15 mouse cellular contexts compared by ENCODE assay signal in genomic region chr6:54460172-54460914, GRCm38 (mm10). TPM values are rescaled to one million over a fixed set of nuclear protein-coding genes. Genes with fewer than 3 reads are reported as not detected.
DNase-seq lines count a peak whose midpoint lies in the region; ATAC-seq and TF ChIP-seq lines count a peak whose summit lies in the region.
"Had no signal": no experiment of that assay in that cellular context is flagged by ENCODE, and none has a peak within 500 bp of the region (broad histone marks: within the 10 kb centered on the region; RNA-seq: fewer than 3 reads in every experiment).

No protein-coding gene starts in this region.

- peak; percentile 42; the same call in 1 of the 2 replicates for ATAC-seq in forebrain, embryonic 13.5 days
- no peak for ATAC-seq in forebrain, embryonic 15.5 days (replicated peaks)
- ATAC-seq in heart, postnatal 0 days (ENCODE audit: insufficient read depth, low read depth) = no peak
- ATAC-seq: intestine, embryonic 16.5 days had no signal

- no peak overlapping the region for H3K9ac ChIP-seq in forebrain, embryonic 13.5 days
- H3K9ac ChIP-seq in forebrain, embryonic 15.5 days (replicated peaks) = no peak overlapping the region
- H3K9ac ChIP-seq in heart, postnatal 0 days (replicated peaks; ENCODE audit: low read depth, low read length) = no peak overlapping the region
- H3K9ac ChIP-seq: liver, embryonic 14.5 days; neural tube, embryonic 13.5 days; stomach, embryonic 15.5 days had no signal

- TF ChIP-seq EP300 in heart, postnatal 0 days (IDR thresholded peaks at IDR 0.05; ENCODE audit: low read depth) = 0 out of 2 replicates have a peak, but pooled peaks have one; percentile 35

- no peak overlapping the region for H3K4me3 ChIP-seq in forebrain, embryonic 13.5 days
- H3K4me3 ChIP-seq in forebrain, embryonic 15.5 days = no peak overlapping the region
- no peak overlapping the region for H3K4me3 ChIP-seq in layer of hippocampus, adult 2 months
- no peak overlapping the region for H3K4me3 ChIP-seq in heart, postnatal 0 days (ENCODE audit: low read depth, low read length)
- H3K4me3 ChIP-seq: neural tube, embryonic 13.5 days; stomach, embryonic 15.5 days had no signal

- peaks cover 17% of the 10 kb centered on the region; the same call in 1 of the 2 replicates for H3K27me3 ChIP-seq in forebrain, embryonic 13.5 days
- peaks cover 7% of the 10 kb centered on the region; the same call in 1 of the 2 replicates for H3K27me3 ChIP-seq in forebrain, embryonic 15.5 days
- no peaks in the 10 kb centered on the region for H3K27me3 ChIP-seq in heart, postnatal 0 days (ENCODE audit: control insufficient read depth, insufficient read depth, low read length)
- H3K27me3 ChIP-seq: neural tube, embryonic 13.5 days; stomach, embryonic 15.5 days had no signal

- WGBS in forebrain, embryonic 13.5 days = 66% methylated on average over 6 of the region's 6 CpGs
- 65% methylated on average over 6 of the region's 6 CpGs for WGBS in forebrain, embryonic 15.5 days
- 63% methylated on average over 6 of the region's 6 CpGs for WGBS in heart, postnatal 0 days

- no peak overlapping the region for H3K4me2 ChIP-seq in forebrain, embryonic 13.5 days
- H3K4me2 ChIP-seq in forebrain, embryonic 15.5 days (replicated peaks) = no peak overlapping the region
- H3K4me2 ChIP-seq in heart, postnatal 0 days (ENCODE audit: low read depth, low read length) = no peak overlapping the region
- H3K4me2 ChIP-seq: neural tube, embryonic 13.5 days; stomach, embryonic 15.5 days had no signal

- peaks cover 42% of the 10 kb centered on the region for H3K4me1 ChIP-seq in forebrain, embryonic 13.5 days
- H3K4me1 ChIP-seq in forebrain, embryonic 15.5 days = peaks cover 34% of the 10 kb centered on the region
- H3K4me1 ChIP-seq in heart, postnatal 0 days (ENCODE audit: control insufficient read depth, insufficient read depth) = peaks cover 36% of the 10 kb centered on the region
- H3K4me1 ChIP-seq: stomach, embryonic 15.5 days had no signal

- H3K27ac ChIP-seq in forebrain, embryonic 13.5 days = no peak overlapping the region
- no peak overlapping the region for H3K27ac ChIP-seq in forebrain, embryonic 15.5 days (replicated peaks)
- H3K27ac ChIP-seq in layer of hippocampus, adult 2 months = peak overlapping the region; percentile 74
- H3K27ac ChIP-seq in heart, postnatal 0 days (ENCODE audit: low read depth) = peak overlapping the region; percentile 72
- H3K27ac ChIP-seq: liver, embryonic 14.5 days; neural tube, embryonic 13.5 days; stomach, embryonic 15.5 days had no signal

- no peaks in the 10 kb centered on the region for H3K9me3 ChIP-seq in forebrain, embryonic 13.5 days (replicated peaks)
- H3K9me3 ChIP-seq in forebrain, embryonic 15.5 days = no peaks in the 10 kb centered on the region
- no peaks in the 10 kb centered on the region for H3K9me3 ChIP-seq in heart, postnatal 0 days (replicated peaks; ENCODE audit: control insufficient read depth, low read length)
- H3K9me3 ChIP-seq: neural tube, embryonic 13.5 days; stomach, embryonic 15.5 days had no signal

- no peak for TF ChIP-seq CTCF in layer of hippocampus, adult 2 months (conservative IDR thresholded peaks at IDR 0.05)
- no peak for TF ChIP-seq CTCF in heart, postnatal 0 days (IDR thresholded peaks at IDR 0.05; ENCODE audit: low read depth)

- DNase-seq in layer of hippocampus, adult 2 months (ENCODE audit: low spot score in 2 of 2) = no peak
- no peak for DNase-seq in layer of hippocampus, postnatal 10 days (ENCODE audit: low spot score in 2 of 2)
- peak; percentile 50 to 54 for DNase-seq in cerebellum, adult 18-20 months
- no peak for DNase-seq in heart, postnatal 0 days (ENCODE audit: low spot score)
- DNase-seq in neural tube, embryonic 10.5 days (ENCODE audit: extremely low spot score, low spot score) = no peak
- DNase-seq: midbrain, embryonic 14.5 days; thymus, postnatal 36 days had no signal

- H3K36me3 ChIP-seq in forebrain, embryonic 13.5 days (ENCODE audit: poor library complexity, severe bottlenecking) = no peaks in the 10 kb centered on the region
- no peaks in the 10 kb centered on the region for H3K36me3 ChIP-seq in forebrain, embryonic 15.5 days
- H3K36me3 ChIP-seq in heart, postnatal 0 days (replicated peaks; ENCODE audit: control insufficient read depth, insufficient read depth, low read length) = no peaks in the 10 kb centered on the region
- H3K36me3 ChIP-seq: G1E; neural tube, embryonic 13.5 days; stomach, embryonic 15.5 days had no signal

RNA-seq across cellular contexts. Expression of gene Wipf3, which starts 30.9 kb away (rescaled TPM):
- polyA plus RNA-seq in forebrain, embryonic 13.5 days (2015; fragmentation: Nextera tagmentation; extraction: Ambion mirVana) = 2.4 and 2.8 TPM in 2 replicates
- 3.6 and 4.6 TPM in 2 replicates for polyA plus RNA-seq in forebrain, embryonic 15.5 days (2015; fragmentation: Nextera tagmentation; extraction: Ambion mirVana)
- total RNA-seq in layer of hippocampus, adult 2 months (2021) = 100 to 1,000 TPM; 399 to 401 TPM
- 100 to 1,000 TPM; 137 to 139 TPM for total RNA-seq in layer of hippocampus, postnatal 10 days (2021)
- 5.3 and 5.8 TPM in 2 replicates for total RNA-seq in heart, postnatal 0 days (2014; rRNA removed; ENCODE audit: low replicate concordance)
- 2.3 and 2.5 TPM in 2 replicates for polyA plus RNA-seq in heart, postnatal 0 days (2015; fragmentation: Nextera tagmentation; extraction: Ambion mirVana)
- total RNA-seq: hematopoietic stem cell, adult 5-6 weeks had no signal
- polyA plus RNA-seq: G1E had no signal

Comparison
In these comparisons a context has a peak if more than half of its experiments do, and no peak if none do; other contexts are left out.
1. H3K27ac ChIP-seq: peak in layer of hippocampus, adult 2 months (single experiment) and heart, postnatal 0 days (single experiment); none in forebrain, embryonic 13.5 days (single experiment) and forebrain, embryonic 15.5 days (single experiment).
2. DNase-seq: peak in cerebellum, adult 18-20 months (2 of 2); none in layer of hippocampus, adult 2 months (0 of 2), layer of hippocampus, postnatal 10 days (0 of 2), heart, postnatal 0 days (single experiment) and neural tube, embryonic 10.5 days (single experiment).
3. RNA of gene Wipf3, which starts 30.9 kb away (total RNA-seq): 399 to 401 TPM in layer of hippocampus, adult 2 months and 137 to 139 TPM in layer of hippocampus, postnatal 10 days; 5.3 to 5.8 TPM in heart, postnatal 0 days; every median in the first group is over 10 times any median in the second.